Mouse (Mus musculus): Measurements from ENCODE around the gene Zdhhc14.

Zdhhc14 gene

GRCm38 (mm10) chr17:5794276-5794675 is 301.9 kb downstream of the Zdhhc14 start:
- no peak for DNase-seq

- no peak for DNase-seq
Measured at GRCm38 (mm10) chr17:5795369-5795768, 303.0 kb downstream of the Zdhhc14 start.

- peak; percentile 84 for DNase-seq
Measured at GRCm38 (mm10) chr17:5795878-5796277, 303.5 kb downstream of the Zdhhc14 start.

GRCm38 (mm10) chr17:5797124-5797760 is 304.9 kb downstream of the Zdhhc14 start:
- DNase-seq: no peak

GRCm38 (mm10) chr17:5798221-5798801 is 306.0 kb downstream of the Zdhhc14 start:
- DNase-seq: peak; percentile 57

GRCm38 (mm10) chr17:5798900-5799299 is 306.5 kb downstream of the Zdhhc14 start:
- no peak for DNase-seq

- DNase-seq: no peak
Measured at GRCm38 (mm10) chr17:5799396-5800021, 307.2 kb downstream of the Zdhhc14 start.

- no peak for DNase-seq
Measured at GRCm38 (mm10) chr17:5800254-5800653, 307.9 kb downstream of the Zdhhc14 start.

- no peak for DNase-seq
Measured at GRCm38 (mm10) chr17:5800824-5801560, 308.6 kb downstream of the Zdhhc14 start.

GRCm38 (mm10) chr17:5801761-5802655 is 309.7 kb downstream of the Zdhhc14 start:
- DNase-seq: peak; percentile 78

- DNase-seq: peak; percentile 59
Measured at GRCm38 (mm10) chr17:5802656-5802955, 310.2 kb downstream of the Zdhhc14 start.
